Mouse (Mus musculus) macrophage (primary cell): Measurements from ENCODE around the gene St7. TPM values are rescaled to one million over a fixed set of nuclear protein-coding genes. Genes with fewer than 3 reads are reported as not detected.

Experiments
- H3K27ac ChIP-seq: fragments of 350-480 bp; formaldehyde crosslinking; 2 replicates; pipeline ENCODE4 v1.9.0; 2021
- H3K36me3 ChIP-seq: fragments of 350-480 bp; formaldehyde crosslinking; 2 replicates; pipeline ENCODE4 v1.9.0; 2021; ENCODE audit errors: inconsistent target
- H3K4me3 ChIP-seq: fragments of 350-480 bp; formaldehyde crosslinking; 2 replicates; pipeline ENCODE4 v1.9.0; 2021; ENCODE audit errors: inconsistent target
- H3K79me2 ChIP-seq: fragments of 350-480 bp; formaldehyde crosslinking; 2 replicates; pipeline ENCODE4 v1.9.0; 2021; ENCODE audit errors: inconsistent target
- WGBS: methylation state at CpG from one replicate; pipeline ENCODE4 v1.1.7; 2026; ENCODE audit warnings: inconsistent platforms; ENCODE audit not compliant: missing documents; 5-methylcytosine and 5-hydroxymethylcytosine counted together
- polyA plus RNA-seq: library from polyadenylated mRNA; stranded (reverse); fragments of 250-400 nt; gene quantifications from 3 replicates; pipeline ENCODE4 v1.2.4, GENCODE M21; 2018; ENCODE audit warnings: inconsistent platforms

The St7 gene
- polyA plus RNA-seq, 1 experiment from 2014 or later = 8.0 TPM

DNA sequence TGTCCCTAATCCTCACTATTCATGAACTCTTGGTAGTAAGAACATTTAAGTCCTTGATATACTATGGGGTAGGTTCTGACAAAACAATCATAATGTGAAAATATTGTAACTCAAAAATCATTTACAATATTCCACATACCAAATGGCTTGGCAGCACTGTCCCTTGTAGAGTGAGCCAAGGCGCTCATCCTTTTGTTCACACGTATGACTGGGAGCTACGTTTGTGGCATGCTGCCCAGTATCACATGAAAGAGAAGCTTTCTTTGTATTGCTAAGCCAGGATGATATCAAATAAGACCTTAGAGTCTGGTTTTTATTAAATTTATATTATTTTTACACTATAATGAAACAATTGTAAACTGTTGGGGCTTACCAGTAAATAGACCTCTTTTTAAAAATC lies 281.7 kb downstream of the St7 start:
- Histone ChIP-seq H3K36me3 (no peaks in the 10 kb centered on the region), H3K4me3 (no peak overlapping the region), H3K27ac (no peak overlapping the region), H3K79me2 (no peaks in the 10 kb centered on the region)
- WGBS = 93% methylated on average over 3 of the region's 3 CpGs

GRCm38 (mm10) chr6:17977165-17977564 lies 284.4 kb downstream of the St7 start:
- Histone ChIP-seq H3K79me2 (no peaks in the 10 kb centered on the region), H3K27ac (no peak overlapping the region), H3K4me3 (no peak overlapping the region), H3K36me3 (no peaks in the 10 kb centered on the region)
- 55% methylated on average over 1 of the region's 1 CpGs for WGBS

DNA sequence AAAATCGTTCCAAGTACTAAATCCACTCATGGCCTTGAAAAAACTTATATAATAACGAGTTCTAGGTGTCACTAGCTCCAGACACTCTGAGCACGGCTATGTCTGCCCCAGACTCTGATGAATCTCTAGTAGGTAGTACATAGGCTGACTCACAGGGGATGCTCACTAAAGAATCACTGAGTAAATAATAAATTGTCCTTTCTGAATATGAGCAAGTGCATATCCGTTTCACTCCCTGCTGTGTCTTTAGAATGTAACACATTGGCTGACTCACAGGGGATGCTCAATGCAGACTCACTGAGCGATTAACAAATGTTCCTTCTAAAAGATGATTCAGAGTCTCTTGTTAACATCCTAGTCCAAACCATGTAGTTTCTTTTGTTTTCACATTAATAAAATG lies 285.6 kb downstream of the St7 start:
- no peak overlapping the region for H3K27ac ChIP-seq
- 90% methylated on average over 5 of the region's 5 CpGs for WGBS
- no peaks in the 10 kb centered on the region for H3K36me3 ChIP-seq
- no peaks in the 10 kb centered on the region for H3K79me2 ChIP-seq
- H3K4me3 ChIP-seq = no peak overlapping the region

GRCm38 (mm10) chr6:17978881-17979280 lies 286.1 kb downstream of the St7 start:
- H3K79me2 ChIP-seq = no peaks in the 10 kb centered on the region
- H3K27ac ChIP-seq = no peak overlapping the region
- WGBS = 94% methylated on average over 3 of the region's 3 CpGs
- H3K4me3 ChIP-seq = no peak overlapping the region
- no peaks in the 10 kb centered on the region for H3K36me3 ChIP-seq

DNA sequence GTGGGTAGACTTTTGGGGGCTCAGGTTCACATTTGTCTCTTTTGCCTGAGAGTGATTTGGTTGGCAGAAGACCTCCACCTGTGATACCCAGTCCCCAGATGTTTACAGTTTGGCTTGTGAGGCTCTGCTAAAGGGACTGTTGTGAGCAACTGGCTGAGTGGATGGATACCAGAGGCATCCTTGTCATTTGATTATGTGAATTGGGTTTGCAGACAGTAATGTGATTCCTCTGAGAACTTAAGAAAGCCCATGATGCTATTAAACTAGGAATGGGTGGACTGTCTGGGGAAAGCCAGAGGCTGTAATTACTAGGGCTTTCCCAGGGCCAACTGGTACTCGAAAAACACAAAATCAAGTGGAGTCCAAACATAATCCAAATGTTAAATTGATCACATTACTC lies 286.6 kb downstream of the St7 start:
- no peak overlapping the region for H3K27ac ChIP-seq
- H3K79me2 ChIP-seq = no peaks in the 10 kb centered on the region
- no peak overlapping the region for H3K4me3 ChIP-seq
- 86% methylated on average over 1 of the region's 1 CpGs for WGBS
- no peaks in the 10 kb centered on the region for H3K36me3 ChIP-seq

- 89% methylated on average over 9 of the region's 9 CpGs for WGBS
- Histone ChIP-seq H3K27ac (no peak overlapping the region), H3K4me3 (no peak overlapping the region), H3K36me3 (no peaks in the 10 kb centered on the region), H3K79me2 (no peaks in the 10 kb centered on the region)
Observed at GRCm38 (mm10) chr6:17990173-17991028, 297.7 kb downstream of the St7 start.

GRCm38 (mm10) chr6:17991625-17992024 lies 298.9 kb downstream of the St7 start:
- H3K79me2 ChIP-seq = no peaks in the 10 kb centered on the region
- H3K36me3 ChIP-seq = no peaks in the 10 kb centered on the region
- 80% methylated on average over 7 of the region's 7 CpGs for WGBS
- no peak overlapping the region for H3K27ac ChIP-seq
- H3K4me3 ChIP-seq = no peak overlapping the region

Other genes with a start within 250 kb of the St7 start
- 0.79 to 1.2 TPM (median 1.1 TPM) in 3 replicates for gene Met, start 229.1 kb upstream of the St7 start, polyA plus RNA-seq
- gene Capza2, start 56.7 kb upstream of the St7 start, polyA plus RNA-seq = 409 to 700 TPM (median 427 TPM) in 3 replicates